Mouse (Mus musculus): ENCODE data around the gene Sox5.

Gene Sox5

GRCm38 (mm10) chr6:144720846-144721245 is 60.9 kb downstream of the Sox5 start:
- in situ Hi-C loops (cut with MboI, MseI) = no loop called here

- in situ Hi-C loops (cut with MboI, MseI) = no loop called here
Measured at GRCm38 (mm10) chr6:144716376-144716775, 65.4 kb downstream of the Sox5 start.

GRCm38 (mm10) chr6:144711841-144712240 is 69.9 kb downstream of the Sox5 start:
- in situ Hi-C loops (cut with MboI, MseI) = no loop called here

- in situ Hi-C loops (cut with MboI, MseI) = no loop called here
Measured at GRCm38 (mm10) chr6:144710816-144711215, 71.0 kb downstream of the Sox5 start.

- in situ Hi-C loops (cut with MboI, MseI) = no loop called here
Measured at GRCm38 (mm10) chr6:144709614-144710180, 72.1 kb downstream of the Sox5 start.

- in situ Hi-C loops (cut with MboI, MseI) = no loop called here
Measured at GRCm38 (mm10) chr6:144708410-144708809, 73.4 kb downstream of the Sox5 start.

GRCm38 (mm10) chr6:144707976-144708375 is 73.8 kb downstream of the Sox5 start:
- in situ Hi-C loops (cut with MboI, MseI) = no loop called here

- in situ Hi-C loops (cut with MboI, MseI) = no loop called here
Measured at GRCm38 (mm10) chr6:144704962-144705361, 76.8 kb downstream of the Sox5 start.

GRCm38 (mm10) chr6:144695660-144696059 is 86.1 kb downstream of the Sox5 start:
- in situ Hi-C loops (cut with MboI, MseI) = no loop called here

GRCm38 (mm10) chr6:144693211-144693899 is 88.4 kb downstream of the Sox5 start:
- in situ Hi-C loops (cut with MboI, MseI) = loop anchor here in 1 of 2 experiments (5.0 kb wide), 1 partner anchor 51 kb away; no protein-coding TSS in a partner anchor

GRCm38 (mm10) chr6:144691298-144692041 is 90.3 kb downstream of the Sox5 start:
- in situ Hi-C loops (cut with MboI, MseI) = loop anchor here in 1 of 2 experiments (5.0 kb wide), 1 partner anchor 49 kb away; no protein-coding TSS in a partner anchor

- in situ Hi-C loops (cut with MboI, MseI) = no loop called here
Measured at GRCm38 (mm10) chr6:144689076-144689475, 92.7 kb downstream of the Sox5 start.

- in situ Hi-C loops (cut with MboI, MseI) = no loop called here
Measured at GRCm38 (mm10) chr6:144687681-144688080, 94.1 kb downstream of the Sox5 start.

GRCm38 (mm10) chr6:144681045-144681789 is 100.6 kb downstream of the Sox5 start:
- in situ Hi-C loops (cut with MboI, MseI) = no loop called here

GRCm38 (mm10) chr6:144677491-144678133 is 104.2 kb downstream of the Sox5 start:
- in situ Hi-C loops (cut with MboI, MseI) = no loop called here

- in situ Hi-C loops (cut with MboI, MseI) = no loop called here
Measured at GRCm38 (mm10) chr6:144675111-144675510, 106.7 kb downstream of the Sox5 start.

GRCm38 (mm10) chr6:144673906-144674305 is 107.9 kb downstream of the Sox5 start:
- in situ Hi-C loops (cut with MboI, MseI) = no loop called here

GRCm38 (mm10) chr6:144670433-144671167 is 111.2 kb downstream of the Sox5 start:
- in situ Hi-C loops (cut with MboI, MseI) = no loop called here

GRCm38 (mm10) chr6:144666617-144667016 is 115.2 kb downstream of the Sox5 start:
- in situ Hi-C loops (cut with MboI, MseI) = no loop called here

- in situ Hi-C loops (cut with MboI, MseI) = no loop called here
Measured at GRCm38 (mm10) chr6:144664765-144665164, 117.0 kb downstream of the Sox5 start.

Data from T-helper 17 cell (primary cell).